Mouse (Mus musculus) forebrain, embryonic 14.5 days (tissue): ENCODE results near the gene Atxn1. TPM values are rescaled to one million over a fixed set of nuclear protein-coding genes. Genes with fewer than 3 reads are reported as not detected.

ENCODE experiments used
- ATAC-seq: fragments of 200-750 bp; cut with Nextera tagmentation; 2 replicates; pipeline ENCODE4 v1.8.0; 2017; ENCODE audit warnings: mild to moderate bottlenecking, moderate library complexity
- DNase-seq: peaks from one replicate; pipeline ENCODE4 v3.0.0-alpha.2; 2015; ENCODE audit warnings: low spot score
- H3K27ac ChIP-seq: fragments of 300-500 bp; sonication (generic); 2 replicates; pipeline ENCODE4 v1.5.1; 2014; ENCODE audit warnings: low read depth, mild to moderate bottlenecking, control low read depth, low read length, moderate library complexity
- H3K27me3 ChIP-seq: fragments of 300-500 bp; sonication (generic); replicated peaks from 2 replicates; pipeline ENCODE4 v1.6.1; 2014; ENCODE audit warnings: low read length, control low read depth, mixed read lengths; ENCODE audit not compliant: control insufficient read depth, insufficient read depth
- H3K36me3 ChIP-seq: fragments of 300-500 bp; sonication (generic); 2 replicates; pipeline ENCODE4 v1.6.1; 2014; ENCODE audit warnings: low read length, control low read depth; ENCODE audit not compliant: control insufficient read depth, insufficient read depth
- H3K4me1 ChIP-seq: fragments of 300-500 bp; sonication (generic); 2 replicates; pipeline ENCODE4 v1.6.1; 2014; ENCODE audit warnings: antibody characterized with exemption, low read length, control low read depth; ENCODE audit not compliant: control insufficient read depth, insufficient read depth
- H3K4me2 ChIP-seq: fragments of 300-500 bp; sonication (generic); 2 replicates; pipeline ENCODE4 v1.6.1; 2014; ENCODE audit warnings: mild to moderate bottlenecking, control low read depth, low read length
- H3K4me3 ChIP-seq: fragments of 300-500 bp; sonication (generic); 2 replicates; pipeline ENCODE4 v1.5.1; 2014; ENCODE audit warnings: low read depth, low read length, control low read depth
- H3K9ac ChIP-seq: fragments of 300-500 bp; sonication (generic); 2 replicates; pipeline ENCODE4 v1.6.1; 2014; ENCODE audit warnings: mild to moderate bottlenecking, low read length, control low read depth, moderate library complexity
- H3K9me3 ChIP-seq: fragments of 300-500 bp; sonication (generic); replicated peaks from 2 replicates; pipeline ENCODE4 v1.6.1; 2016; ENCODE audit warnings: low read length, control low read depth, mixed read lengths; ENCODE audit not compliant: control insufficient read depth
- WGBS: fragments of 180-500 bp; shearing (Covaris S2); extraction: QIAGEN DNeasy Blood & Tissue Kit; methylation state at CpG from one replicate; pipeline ENCODE4 v1.1.7; 2014; 5-methylcytosine and 5-hydroxymethylcytosine counted together
- polyA plus RNA-seq: library from polyadenylated mRNA; unstranded; fragments of >200 nt; fragmentation: Nextera tagmentation; extraction: Ambion mirVana; gene quantifications from 2 replicates; pipeline ENCODE4 v1.2.1, GENCODE M21; 2014

The Atxn1 gene
- polyA plus RNA-seq, 1 experiment from 2014 or later, result 4.3 TPM

GRCm38 (mm10) chr13:45595416-45595815, 369.4 kb downstream of the Atxn1 start:
- no peak for DNase-seq
- no peaks in the 10 kb centered on the region for H3K27me3 ChIP-seq
- no peak overlapping the region for H3K27ac ChIP-seq
- no peaks in the 10 kb centered on the region for H3K36me3 ChIP-seq
- no peak for ATAC-seq
- peaks cover 13% of the 10 kb centered on the region for H3K4me1 ChIP-seq
- H3K9me3 ChIP-seq, result no peaks in the 10 kb centered on the region
- H3K9ac ChIP-seq, result no peak overlapping the region
- WGBS, result 77% methylated on average over 7 of the region's 7 CpGs
- H3K4me2 ChIP-seq, result no peak overlapping the region
- no peak overlapping the region for H3K4me3 ChIP-seq

- no peaks in the 10 kb centered on the region for H3K27me3 ChIP-seq
- H3K4me2 ChIP-seq, result no peak overlapping the region
- H3K4me1 ChIP-seq, result peaks cover 9% of the 10 kb centered on the region; the same call in 1 of the 2 replicates
- H3K36me3 ChIP-seq, result no peaks in the 10 kb centered on the region
- ATAC-seq (no peak), DNase-seq (no peak)
- H3K4me3 ChIP-seq, result no peak overlapping the region
- no peak overlapping the region for H3K27ac ChIP-seq
- no peaks in the 10 kb centered on the region for H3K9me3 ChIP-seq
- 56% methylated on average over 1 of the region's 1 CpGs for WGBS
- H3K9ac ChIP-seq, result no peak overlapping the region
These were observed 370.9 kb downstream of the Atxn1 start for GRCm38 (mm10) chr13:45593914-45594313.

- H3K9ac ChIP-seq, result no peak overlapping the region
- no peaks in the 10 kb centered on the region for H3K9me3 ChIP-seq
- H3K27ac ChIP-seq, result no peak overlapping the region
- ATAC-seq, result no peak
- DNase-seq, result no peak
- no peaks in the 10 kb centered on the region for H3K27me3 ChIP-seq
- peaks cover 9% of the 10 kb centered on the region; the same call in 1 of the 2 replicates for H3K4me1 ChIP-seq
- no peak overlapping the region for H3K4me2 ChIP-seq
- no peak overlapping the region for H3K4me3 ChIP-seq
- no peaks in the 10 kb centered on the region for H3K36me3 ChIP-seq
These were observed 373.9 kb downstream of the Atxn1 start for GRCm38 (mm10) chr13:45590898-45591297.

- Histone ChIP-seq H3K27me3 (no peaks in the 10 kb centered on the region), H3K27ac (no peak overlapping the region), H3K36me3 (no peaks in the 10 kb centered on the region), H3K4me2 (no peak overlapping the region), H3K9me3 (no peaks in the 10 kb centered on the region), H3K9ac (no peak overlapping the region), H3K4me1 (no peaks in the 10 kb centered on the region), H3K4me3 (no peak overlapping the region)
- WGBS, result 87% methylated on average over 5 of the region's 5 CpGs
- no peak for DNase-seq
- ATAC-seq, result no peak
These were observed 381.7 kb downstream of the Atxn1 start for GRCm38 (mm10) chr13:45583061-45583460.

GRCm38 (mm10) chr13:45582294-45582693, 382.5 kb downstream of the Atxn1 start:
- Histone ChIP-seq H3K9me3 (no peaks in the 10 kb centered on the region), H3K9ac (no peak overlapping the region), H3K27ac (no peak overlapping the region; the same call in 1 of the 2 replicates), H3K4me3 (no peak overlapping the region), H3K4me1 (no peaks in the 10 kb centered on the region), H3K36me3 (no peaks in the 10 kb centered on the region), H3K27me3 (no peaks in the 10 kb centered on the region), H3K4me2 (no peak overlapping the region)
- no peak for ATAC-seq
- no peak for DNase-seq
- WGBS, result 67% methylated on average over 12 of the region's 12 CpGs

- no peak for DNase-seq
- H3K9me3 ChIP-seq, result no peaks in the 10 kb centered on the region
These were observed 385.1 kb downstream of the Atxn1 start for GRCm38 (mm10) chr13:45579751-45580150.

GRCm38 (mm10) chr13:45577784-45578183, 387.0 kb downstream of the Atxn1 start:
- H3K36me3 ChIP-seq, result no peaks in the 10 kb centered on the region
- no peaks in the 10 kb centered on the region for H3K4me1 ChIP-seq
- no peaks in the 10 kb centered on the region for H3K27me3 ChIP-seq
- 54% methylated on average over 2 of the region's 2 CpGs for WGBS
- H3K4me3 ChIP-seq, result no peak overlapping the region
- DNase-seq (no peak), ATAC-seq (no peak)
- no peak overlapping the region for H3K9ac ChIP-seq
- H3K27ac ChIP-seq, result no peak overlapping the region
- H3K9me3 ChIP-seq, result no peaks in the 10 kb centered on the region
- no peak overlapping the region for H3K4me2 ChIP-seq

More at GRCm38 (mm10) chr13:45579751-45580150, 385.1 kb downstream of the Atxn1 start:
- H3K4me2 ChIP-seq, result no peak overlapping the region
- H3K4me3 ChIP-seq, result no peak overlapping the region
- no peaks in the 10 kb centered on the region for H3K36me3 ChIP-seq
- H3K27ac ChIP-seq, result no peak overlapping the region
- WGBS, result 93% methylated on average over 3 of the region's 3 CpGs
- ATAC-seq, result no peak
- H3K4me1 ChIP-seq, result no peaks in the 10 kb centered on the region
- no peaks in the 10 kb centered on the region for H3K27me3 ChIP-seq
- no peak overlapping the region for H3K9ac ChIP-seq

GRCm38 (mm10) chr13:45577366-45577765, 387.4 kb downstream of the Atxn1 start:
- ATAC-seq (no peak), DNase-seq (no peak)
- Histone ChIP-seq H3K27ac (no peak overlapping the region), H3K9ac (no peak overlapping the region), H3K4me3 (no peak overlapping the region), H3K27me3 (no peaks in the 10 kb centered on the region), H3K4me1 (no peaks in the 10 kb centered on the region), H3K36me3 (no peaks in the 10 kb centered on the region), H3K9me3 (no peaks in the 10 kb centered on the region), H3K4me2 (no peak overlapping the region)
- WGBS, result 75% methylated on average over 5 of the region's 5 CpGs

GRCm38 (mm10) chr13:45576185-45576584, 388.6 kb downstream of the Atxn1 start:
- no peak overlapping the region for H3K4me3 ChIP-seq
- H3K27me3 ChIP-seq, result no peaks in the 10 kb centered on the region
- no peak overlapping the region for H3K4me2 ChIP-seq
- 83% methylated on average over 4 of the region's 4 CpGs for WGBS
- H3K36me3 ChIP-seq, result no peaks in the 10 kb centered on the region
- ATAC-seq (no peak), DNase-seq (no peak)
- no peaks in the 10 kb centered on the region for H3K9me3 ChIP-seq
- H3K4me1 ChIP-seq, result no peaks in the 10 kb centered on the region
- no peak overlapping the region for H3K9ac ChIP-seq
- H3K27ac ChIP-seq, result peak overlapping the region; percentile 21; the same call in 1 of the 2 replicates
